11 mouse cellular contexts compared by ENCODE assay signal in genomic region chr5:120775287-120775985, GRCm38 (mm10). TPM values are rescaled to one million over a fixed set of nuclear protein-coding genes. Genes with fewer than 3 reads are reported as not detected.
DNase-seq lines count a peak whose midpoint lies in the region; ATAC-seq lines count a peak whose summit lies in the region.
"Had no signal": no experiment of that assay in that cellular context is flagged by ENCODE, and none has a peak within 500 bp of the region (broad histone marks: within the 10 kb centered on the region; RNA-seq: fewer than 3 reads in every experiment).

No protein-coding gene starts in this region.

- H3K27ac ChIP-seq in embryonic facial prominence, embryonic 14.5 days (replicated peaks; ENCODE audit: low read depth, low read length), result no peak overlapping the region
- H3K27ac ChIP-seq in embryonic facial prominence, embryonic 10.5 days (replicated peaks), result no peak overlapping the region
- H3K27ac ChIP-seq in hindbrain, embryonic 11.5 days (ENCODE audit: low read depth, low read length), result no peak overlapping the region
- H3K27ac ChIP-seq: gastrocnemius, adult 2 months had no signal

- no peak overlapping the region for H3K4me3 ChIP-seq in embryonic facial prominence, embryonic 14.5 days (ENCODE audit: low read depth, low read length)
- H3K4me3 ChIP-seq in embryonic facial prominence, embryonic 10.5 days, result no peak overlapping the region
- H3K4me3 ChIP-seq in hindbrain, embryonic 11.5 days (ENCODE audit: low read depth, low read length), result no peak overlapping the region
- H3K4me3 ChIP-seq: gastrocnemius, adult 2 months had no signal

- H3K4me2 ChIP-seq in embryonic facial prominence, embryonic 14.5 days (ENCODE audit: low read depth, low read length), result no peak overlapping the region
- no peak overlapping the region for H3K4me2 ChIP-seq in hindbrain, embryonic 11.5 days (replicated peaks; ENCODE audit: low read depth, low read length)

- H3K9ac ChIP-seq in embryonic facial prominence, embryonic 14.5 days (ENCODE audit: low read depth, low read length), result no peak overlapping the region
- H3K9ac ChIP-seq in hindbrain, embryonic 11.5 days (ENCODE audit: low read depth, low read length), result no peak overlapping the region

- peaks cover 2% of the 10 kb centered on the region; the same call in 1 of the 2 replicates for H3K4me1 ChIP-seq in embryonic facial prominence, embryonic 14.5 days (ENCODE audit: control insufficient read depth, insufficient read depth, low read length)
- H3K4me1 ChIP-seq in embryonic facial prominence, embryonic 10.5 days, result peaks cover 6% of the 10 kb centered on the region
- no peaks in the 10 kb centered on the region for H3K4me1 ChIP-seq in hindbrain, embryonic 11.5 days (replicated peaks; ENCODE audit: control insufficient read depth, insufficient read depth, low read length)

- DNase-seq in embryonic facial prominence, embryonic 14.5 days (ENCODE audit: low spot score), result peak; percentile 20
- no peak for DNase-seq in embryonic facial prominence, embryonic 10.5 days (ENCODE audit: low spot score)
- peak; percentile 98 for DNase-seq in 416B (ENCODE audit: low read depth)
- DNase-seq in c-Kit-positive CD71-negative TER-119-negative erythroid progenitor cells, embryonic 14.5 days (ENCODE audit: low read depth), result peak; percentile 60
- DNase-seq in hindbrain, embryonic 11.5 days (ENCODE audit: low spot score), result no peak
- no peak for DNase-seq in embryo, embryonic 9.5 days (ENCODE audit: extremely low spot score)
- DNase-seq in layer of hippocampus, adult 8-10 months (ENCODE audit: low spot score in 2 of 2), result no peak
- DNase-seq: gastrocnemius, adult 2 months; right cerebral cortex, postnatal 4 days had no signal

- H3K9me3 ChIP-seq in embryonic facial prominence, embryonic 14.5 days (ENCODE audit: control insufficient read depth, low read length), result no peaks in the 10 kb centered on the region
- H3K9me3 ChIP-seq in embryonic facial prominence, embryonic 10.5 days, result no peaks in the 10 kb centered on the region
- H3K9me3 ChIP-seq in hindbrain, embryonic 11.5 days (ENCODE audit: control insufficient read depth, low read length), result no peaks in the 10 kb centered on the region

- H3K36me3 ChIP-seq in embryonic facial prominence, embryonic 14.5 days (ENCODE audit: control insufficient read depth, insufficient read depth, low read length), result no peaks in the 10 kb centered on the region
- H3K36me3 ChIP-seq in embryonic facial prominence, embryonic 10.5 days (replicated peaks), result no peaks in the 10 kb centered on the region
- H3K36me3 ChIP-seq in hindbrain, embryonic 11.5 days (ENCODE audit: control insufficient read depth, insufficient read depth, low read length), result no peaks in the 10 kb centered on the region

- 75% methylated on average over 14 of the region's 14 CpGs for WGBS in embryonic facial prominence, embryonic 14.5 days
- 83% methylated on average over 14 of the region's 14 CpGs for WGBS in embryonic facial prominence, embryonic 10.5 days
- WGBS in hindbrain, embryonic 11.5 days, result 82% methylated on average over 14 of the region's 14 CpGs

- no peaks in the 10 kb centered on the region for H3K27me3 ChIP-seq in embryonic facial prominence, embryonic 14.5 days (replicated peaks; ENCODE audit: control insufficient read depth, insufficient read depth, low read length)
- no peaks in the 10 kb centered on the region for H3K27me3 ChIP-seq in embryonic facial prominence, embryonic 10.5 days (replicated peaks; ENCODE audit: low read depth, poor library complexity, severe bottlenecking)
- no peaks in the 10 kb centered on the region for H3K27me3 ChIP-seq in hindbrain, embryonic 11.5 days (ENCODE audit: control insufficient read depth, insufficient read depth, low read length)

- no peak for ATAC-seq in embryonic facial prominence, embryonic 14.5 days (ENCODE audit: low read depth)
- peak; percentile 84 for ATAC-seq in megakaryocyte-erythroid progenitor cell, adult 5-6 weeks (replicated peaks; ENCODE audit: low FRiP score, low TSS enrichment, poor library complexity, severe bottlenecking)
- no peak for ATAC-seq in hindbrain, embryonic 11.5 days (ENCODE audit: low FRiP score)

RNA-seq across cellular contexts. Expression of gene Oas3, which starts 2.0 kb away (rescaled TPM):
- 0.35 and 0.45 TPM in 2 replicates for polyA plus RNA-seq in embryonic facial prominence, embryonic 14.5 days (2014; fragmentation: Nextera tagmentation; extraction: Ambion mirVana)
- 0.06 TPM in 1 of 2 replicates, not detected in the other for polyA plus RNA-seq in embryonic facial prominence, embryonic 10.5 days (2016; fragmentation: Nextera tagmentation; extraction: Ambion mirVana)
- total RNA-seq in megakaryocyte-erythroid progenitor cell, adult 5-6 weeks (2014; fragmentation: Nextera tagmentation), result 2.3 and 4.2 TPM in 2 replicates
- 1.8 and 2.0 TPM in 2 replicates for total RNA-seq in megakaryocyte-erythroid progenitor cell, adult 5-6 weeks (2017)
- 0.15 and 0.21 TPM in 2 replicates for polyA plus RNA-seq in hindbrain, embryonic 11.5 days (2014; fragmentation: Nextera tagmentation; extraction: Ambion mirVana)
- total RNA-seq in layer of hippocampus, adult 8-10 months (2022), result under 1 TPM in 2 of 4 experiments, not detected in 2; 0.09 to 0.30 TPM

RNA-seq across cellular contexts. Expression of gene Oas1e, which starts 19.9 kb away (rescaled TPM):
- 0.10 TPM in 1 of 2 replicates, not detected in the other for polyA plus RNA-seq in embryonic facial prominence, embryonic 14.5 days (2014; fragmentation: Nextera tagmentation; extraction: Ambion mirVana)
- polyA plus RNA-seq in embryonic facial prominence, embryonic 10.5 days (2016; fragmentation: Nextera tagmentation; extraction: Ambion mirVana), result not detected in 2 replicates
- not detected in 2 replicates for total RNA-seq in megakaryocyte-erythroid progenitor cell, adult 5-6 weeks (2014; fragmentation: Nextera tagmentation)
- not detected in 2 replicates for total RNA-seq in megakaryocyte-erythroid progenitor cell, adult 5-6 weeks (2017)
- polyA plus RNA-seq in hindbrain, embryonic 11.5 days (2014; fragmentation: Nextera tagmentation; extraction: Ambion mirVana), result 0.13 and 0.29 TPM in 2 replicates
- not detected for total RNA-seq in layer of hippocampus, adult 8-10 months (2022)
- total RNA-seq: gastrocnemius, adult 2 months had no signal
- polyA plus RNA-seq: kidney, embryonic 16.5 days had no signal

RNA-seq across cellular contexts. Expression of gene Oas2, which starts 25.8 kb away (rescaled TPM):
- 0.38 and 0.42 TPM in 2 replicates for polyA plus RNA-seq in embryonic facial prominence, embryonic 14.5 days (2014; fragmentation: Nextera tagmentation; extraction: Ambion mirVana)
- polyA plus RNA-seq in embryonic facial prominence, embryonic 10.5 days (2016; fragmentation: Nextera tagmentation; extraction: Ambion mirVana), result 0.06 and 0.10 TPM in 2 replicates
- total RNA-seq in megakaryocyte-erythroid progenitor cell, adult 5-6 weeks (2014; fragmentation: Nextera tagmentation), result 1.7 and 2.0 TPM in 2 replicates
- 0.72 and 1.3 TPM in 2 replicates for total RNA-seq in megakaryocyte-erythroid progenitor cell, adult 5-6 weeks (2017)
- 0.13 TPM in 1 of 2 replicates, not detected in the other for polyA plus RNA-seq in hindbrain, embryonic 11.5 days (2014; fragmentation: Nextera tagmentation; extraction: Ambion mirVana)
- total RNA-seq in layer of hippocampus, adult 8-10 months (2022), result under 1 TPM; 0.12 to 0.65 (median 0.40) TPM

RNA-seq across cellular contexts. Expression of gene Oas1c, which starts 36.9 kb away (rescaled TPM):
- polyA plus RNA-seq in embryonic facial prominence, embryonic 14.5 days (2014; fragmentation: Nextera tagmentation; extraction: Ambion mirVana), result 0.24 and 0.39 TPM in 2 replicates
- polyA plus RNA-seq in embryonic facial prominence, embryonic 10.5 days (2016; fragmentation: Nextera tagmentation; extraction: Ambion mirVana), result 0.14 and 0.49 TPM in 2 replicates
- total RNA-seq in megakaryocyte-erythroid progenitor cell, adult 5-6 weeks (2014; fragmentation: Nextera tagmentation), result 5.3 and 8.3 TPM in 2 replicates
- 3.1 and 26.4 TPM in 2 replicates for total RNA-seq in megakaryocyte-erythroid progenitor cell, adult 5-6 weeks (2017)
- 0.26 and 0.45 TPM in 2 replicates for polyA plus RNA-seq in hindbrain, embryonic 11.5 days (2014; fragmentation: Nextera tagmentation; extraction: Ambion mirVana)
- 1 to 10 TPM in 1 of 4 experiments, under 1 TPM in 3; 0.12 to 1.2 (median 0.65) TPM for total RNA-seq in layer of hippocampus, adult 8-10 months (2022)

Comparison
In these comparisons a context has a peak if more than half of its experiments do, and no peak if none do; other contexts are left out.
1. DNase-seq: peak in embryonic facial prominence, embryonic 14.5 days (single experiment), 416B (single experiment) and c-Kit-positive CD71-negative TER-119-negative erythroid progenitor cells, embryonic 14.5 days (single experiment); none in embryonic facial prominence, embryonic 10.5 days (single experiment), hindbrain, embryonic 11.5 days (single experiment), embryo, embryonic 9.5 days (single experiment) and layer of hippocampus, adult 8-10 months (0 of 2).